Mouse (Mus musculus) heart, adult 2 months (tissue): Measurements from ENCODE around the gene Cuedc1.

Experiments used
- CTCF ChIP-seq: fragments of 200-600 bp; IDR thresholded peaks from 2 replicates; pipeline ENCODE4 v1.8.1; 2022; ENCODE audit warnings: antibody characterized with exemption, mild to moderate bottlenecking, moderate library complexity
- EP300 ChIP-seq: fragments of 200-500 bp; IDR thresholded peaks from 2 replicates; pipeline ENCODE4 v1.6.1; 2011; ENCODE audit warnings: low read depth, low read length, control low read depth; ENCODE audit not compliant: insufficient read depth
- POLR2A ChIP-seq: fragments of 200-500 bp; IDR thresholded peaks from 2 replicates; pipeline ENCODE4 v1.6.1; 2011; ENCODE audit warnings: mild to moderate bottlenecking, low read depth, low read length, control low read depth; ENCODE audit not compliant: insufficient read depth

DNA sequence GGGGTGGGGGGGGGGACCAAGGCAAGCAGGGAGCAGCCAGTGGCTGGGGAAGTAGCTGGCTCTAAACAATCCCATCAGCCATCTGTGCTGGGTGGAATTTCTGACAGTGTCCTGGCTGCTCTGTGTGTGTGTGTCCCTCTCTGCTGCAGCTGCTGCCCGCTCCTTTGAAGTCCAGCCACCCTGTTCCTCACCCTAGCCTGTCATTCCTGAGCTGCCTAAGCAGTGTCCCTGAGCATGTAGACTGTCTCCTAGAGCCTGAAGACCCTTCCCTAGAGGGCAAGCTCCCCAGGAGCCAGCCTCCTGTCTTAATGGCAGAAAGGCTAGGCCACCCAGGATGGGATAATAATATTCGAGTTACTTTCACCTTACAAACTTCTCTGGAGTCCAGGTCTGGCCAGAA, 58.5 kb downstream of the Cuedc1 start:
- TF ChIP-seq CTCF: no peak
- peak; percentile 54; the same call in 1 of the 2 replicates for TF ChIP-seq POLR2A
- TF ChIP-seq EP300: no peak; the same call in 1 of the 2 replicates
